Mouse (Mus musculus) kidney, postnatal 10 days (tissue): ENCODE results near the gene Meis2.

Experiments
- DNase-seq: peaks from one replicate; pipeline ENCODE4 v3.0.0; 2021; ENCODE audit warnings: mixed read lengths

Gene Meis2

GRCm38 (mm10) chr2:116047365-116047764 lies 18.3 kb downstream of the Meis2 start:
- DNase-seq: no peak

DNA sequence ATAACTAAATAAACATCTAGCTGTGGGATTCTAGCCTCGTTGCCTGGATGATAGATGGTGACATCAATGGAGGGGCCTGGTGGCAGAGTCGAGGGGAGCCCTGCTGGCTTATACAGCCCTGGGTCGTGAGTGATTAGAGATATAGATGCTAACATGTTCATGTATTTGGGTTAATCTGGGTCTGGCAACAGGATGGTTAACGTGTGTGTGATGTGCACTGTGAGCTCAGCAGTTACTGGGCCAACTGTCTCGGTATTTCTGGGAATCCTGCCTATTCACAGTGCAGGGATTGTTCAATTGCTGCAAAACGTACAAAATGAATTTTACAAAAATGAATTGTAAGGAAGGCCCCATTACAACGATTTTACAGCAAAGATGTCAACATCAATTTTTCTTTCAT lies 20.6 kb downstream of the Meis2 start:
- no peak for DNase-seq

GRCm38 (mm10) chr2:116042934-116043698 lies 22.5 kb downstream of the Meis2 start:
- DNase-seq: no peak

- no peak for DNase-seq
These were observed 23.2 kb downstream of the Meis2 start for GRCm38 (mm10) chr2:116042447-116042846.

DNA sequence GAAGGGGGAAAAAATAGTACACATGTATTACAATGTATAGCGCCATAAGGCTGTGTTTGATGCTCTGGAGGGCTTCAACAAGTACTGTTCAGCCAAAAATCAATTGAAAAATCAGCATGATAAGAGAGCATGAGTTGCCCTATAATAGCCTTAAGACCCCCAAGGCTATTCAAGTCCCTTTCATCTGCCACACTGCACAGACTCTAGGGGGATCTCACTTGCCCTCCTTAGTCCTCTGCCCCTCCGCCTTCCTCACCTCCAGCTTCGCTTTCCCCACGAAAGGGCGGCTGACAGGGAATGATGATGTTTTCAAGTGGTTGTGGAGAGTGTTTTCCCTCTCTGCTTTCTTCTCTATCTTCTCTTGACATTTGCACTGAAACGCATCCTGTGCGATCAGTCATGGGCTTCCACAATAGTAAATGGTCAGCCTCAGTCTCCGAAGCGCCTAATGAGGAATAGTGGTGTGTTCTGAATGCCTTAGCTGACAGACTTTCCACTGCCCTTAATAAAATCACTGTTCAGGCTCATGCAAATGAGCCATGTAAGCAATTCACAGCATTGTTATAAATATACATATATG lies 23.9 kb downstream of the Meis2 start:
- no peak for DNase-seq

GRCm38 (mm10) chr2:116035345-116035744 lies 30.3 kb downstream of the Meis2 start:
- DNase-seq: no peak

DNA sequence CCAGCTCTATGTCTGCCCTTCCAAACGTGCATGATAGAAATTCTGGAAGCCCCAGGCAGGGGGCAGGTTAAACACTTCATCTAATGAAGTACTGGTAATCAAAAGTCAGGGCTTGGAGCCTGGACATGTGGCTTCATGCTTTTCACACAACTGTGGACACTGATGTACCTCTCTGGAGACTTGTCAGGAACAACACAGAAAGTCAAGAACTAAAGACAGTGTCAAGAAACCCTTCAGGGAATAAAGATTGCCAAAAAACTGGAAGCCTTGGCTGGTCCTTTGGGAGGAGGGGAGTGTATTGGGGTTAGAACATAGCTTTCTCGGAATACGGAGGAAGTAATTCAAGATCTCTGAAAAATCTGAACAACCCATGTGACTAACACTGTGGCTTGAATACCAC lies 37.5 kb downstream of the Meis2 start:
- no peak for DNase-seq

GRCm38 (mm10) chr2:116022876-116023275 lies 42.8 kb downstream of the Meis2 start:
- no peak for DNase-seq

DNA sequence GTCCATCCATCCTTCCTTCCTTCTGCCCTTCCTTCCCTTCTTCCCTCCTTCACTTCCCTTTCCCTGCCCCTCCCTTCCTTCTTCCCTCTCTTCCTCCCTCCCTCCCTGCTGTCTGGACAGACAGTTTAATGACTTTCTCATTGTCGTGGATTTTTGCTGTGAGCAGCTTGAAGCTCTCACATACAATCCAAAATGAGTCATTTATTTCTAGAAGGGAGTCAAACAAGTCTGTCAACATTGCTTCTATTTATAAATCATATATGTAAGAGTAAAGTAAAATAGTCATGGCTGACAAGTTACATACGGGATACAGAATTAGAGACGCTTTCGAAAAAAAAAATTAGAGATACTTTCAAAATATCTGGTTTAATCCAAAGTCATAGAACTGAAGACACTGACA lies 43.7 kb downstream of the Meis2 start:
- no peak for DNase-seq

GRCm38 (mm10) chr2:116021046-116021445 lies 44.6 kb downstream of the Meis2 start:
- DNase-seq: peak; percentile 57

DNA sequence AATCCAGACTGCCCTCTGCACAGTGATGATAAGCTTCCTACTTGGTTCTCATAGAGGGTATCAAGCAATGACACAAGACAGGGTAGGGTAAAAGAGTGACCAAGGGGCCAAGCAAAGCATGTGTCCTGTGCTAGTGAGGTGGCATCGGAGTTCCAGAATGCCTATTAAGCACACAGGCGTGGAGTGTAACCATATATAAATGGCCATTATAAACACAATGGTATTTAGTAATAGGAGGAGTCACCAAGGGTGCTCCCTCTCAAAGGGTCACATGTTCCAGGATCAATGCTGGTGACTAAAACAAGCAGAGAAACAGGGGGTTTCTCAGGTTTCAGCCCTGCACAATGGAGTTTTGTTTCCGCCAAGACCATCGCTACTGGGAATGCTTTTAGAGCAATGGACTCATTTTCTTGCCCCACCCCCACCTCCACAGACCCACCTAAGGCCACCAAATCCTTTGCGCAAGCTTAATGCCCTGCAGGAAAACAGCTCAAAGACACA lies 45.1 kb downstream of the Meis2 start:
- no peak for DNase-seq

DNA sequence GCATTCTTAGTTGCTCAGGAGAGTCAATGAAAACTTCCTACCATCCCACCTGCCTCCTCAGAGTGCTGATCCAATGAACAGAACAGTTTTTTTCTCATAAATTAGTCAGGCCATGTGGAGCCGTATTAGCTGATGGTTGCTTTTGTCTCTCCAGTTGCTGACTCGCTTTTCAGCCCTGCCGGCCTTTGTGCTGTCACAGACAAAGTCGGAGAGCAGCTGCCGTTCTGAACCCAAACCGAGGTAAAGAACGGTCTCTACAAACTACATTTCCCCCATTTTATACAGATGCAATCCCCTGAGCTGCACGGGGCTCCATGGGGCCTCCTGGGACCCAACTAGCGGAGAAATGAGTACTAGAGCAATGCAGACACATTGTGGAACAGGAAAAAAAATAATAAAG lies 45.7 kb downstream of the Meis2 start:
- DNase-seq: no peak

GRCm38 (mm10) chr2:116019466-116019794 lies 46.2 kb downstream of the Meis2 start:
- no peak for DNase-seq

GRCm38 (mm10) chr2:116018781-116019465 lies 46.7 kb downstream of the Meis2 start:
- DNase-seq: no peak

GRCm38 (mm10) chr2:116015520-116015919 lies 50.1 kb downstream of the Meis2 start:
- no peak for DNase-seq

GRCm38 (mm10) chr2:116010469-116010868 lies 55.2 kb downstream of the Meis2 start:
- DNase-seq: no peak

DNA sequence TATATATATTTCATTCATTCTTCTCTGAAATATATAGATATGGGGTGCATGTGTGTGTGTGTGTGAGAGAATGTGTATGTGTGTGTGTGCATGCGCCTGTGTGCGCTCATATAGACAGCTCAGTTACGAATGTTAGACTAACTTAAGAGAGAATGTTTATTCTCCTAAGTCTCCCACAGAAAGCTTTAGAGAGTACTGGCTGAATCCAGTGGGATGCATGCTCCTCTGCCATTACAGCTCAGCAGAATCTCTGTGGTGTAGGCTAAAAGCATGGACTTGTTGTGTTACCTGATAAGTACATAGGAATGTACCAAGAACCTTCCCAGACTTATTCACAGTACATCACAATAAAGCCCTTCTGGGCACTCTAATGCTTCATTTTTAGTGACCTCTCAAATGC lies 55.6 kb downstream of the Meis2 start:
- no peak for DNase-seq

DNA sequence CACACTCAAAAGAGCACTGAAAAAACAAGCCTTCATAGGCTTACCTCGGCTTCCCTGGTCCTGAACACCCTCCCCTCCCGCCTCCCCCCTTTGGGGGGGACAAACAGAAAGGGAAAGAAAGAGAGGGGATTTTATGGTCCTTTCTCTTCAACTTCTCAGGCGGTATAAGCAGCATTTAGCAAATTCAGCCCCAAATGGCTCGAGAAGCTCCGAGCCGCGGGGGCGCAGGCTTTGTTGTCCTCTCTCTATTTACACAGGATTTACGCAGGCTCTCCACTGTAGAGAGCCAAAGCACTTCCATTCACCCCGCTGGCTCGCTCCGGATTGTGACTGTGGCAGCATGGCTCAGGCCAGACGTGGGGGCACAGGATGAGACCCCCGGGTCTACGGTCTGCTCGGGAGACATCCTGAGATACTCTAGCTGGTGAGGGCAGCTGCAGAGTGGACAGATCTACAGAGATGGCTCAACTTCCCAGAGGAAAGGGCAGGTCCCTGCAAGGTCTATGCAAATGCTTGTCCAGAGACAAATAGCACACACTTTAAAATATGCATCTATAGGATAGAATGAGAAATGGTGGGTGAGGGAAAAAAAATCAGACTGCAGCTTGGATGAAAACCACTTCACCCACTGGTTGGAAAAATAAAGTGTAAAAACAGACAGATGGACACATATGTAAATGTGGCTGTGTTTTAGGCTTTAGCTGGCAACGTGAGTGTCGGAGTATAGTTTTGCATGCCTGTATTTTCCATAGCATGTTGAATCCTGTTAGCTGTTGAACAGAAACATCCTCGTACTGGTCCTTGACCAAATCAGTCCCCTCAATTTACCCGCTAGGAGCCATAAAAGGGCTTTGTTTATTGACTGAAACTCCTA lies 56.3 kb downstream of the Meis2 start:
- DNase-seq: peak; percentile 50

GRCm38 (mm10) chr2:116002354-116002753 lies 63.3 kb downstream of the Meis2 start:
- no peak for DNase-seq

DNA sequence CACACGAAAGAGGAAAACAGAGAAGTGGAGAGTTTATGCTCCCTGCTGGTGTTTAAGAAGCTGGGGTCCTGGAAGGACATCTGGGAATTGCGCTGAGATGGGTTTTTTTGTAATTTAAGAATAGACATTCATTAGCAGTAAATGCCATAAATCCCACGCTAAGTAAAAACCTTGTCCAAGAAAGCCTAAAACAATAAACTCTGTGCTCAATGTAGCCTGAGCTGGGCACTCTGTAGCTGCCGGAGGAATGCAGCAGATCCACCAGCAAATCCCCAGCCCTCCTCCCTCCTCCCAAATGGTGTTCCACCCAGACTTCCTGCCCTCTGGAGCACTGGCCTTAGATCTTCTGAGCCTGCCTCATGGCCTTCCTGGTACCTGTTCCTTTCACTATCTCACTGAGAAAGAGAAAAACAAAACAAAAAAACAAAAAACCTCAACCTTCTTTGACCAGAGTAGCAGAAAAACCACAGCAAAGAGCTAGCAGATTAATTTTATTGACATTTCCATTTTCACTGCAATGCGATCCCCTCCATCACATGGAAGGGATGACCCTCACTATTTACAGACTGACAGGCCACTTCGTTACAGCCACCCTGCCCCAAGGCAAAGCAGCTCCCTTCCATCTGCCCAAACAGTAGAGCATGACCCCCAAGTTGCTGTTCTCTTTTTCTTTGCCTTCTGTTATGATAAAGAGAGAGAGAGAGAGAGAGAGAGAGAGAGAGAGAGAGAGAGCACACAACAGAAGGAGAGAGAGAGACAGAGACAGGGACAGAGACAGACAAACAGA lies 64.1 kb downstream of the Meis2 start:
- peak; percentile 41 for DNase-seq

DNA sequence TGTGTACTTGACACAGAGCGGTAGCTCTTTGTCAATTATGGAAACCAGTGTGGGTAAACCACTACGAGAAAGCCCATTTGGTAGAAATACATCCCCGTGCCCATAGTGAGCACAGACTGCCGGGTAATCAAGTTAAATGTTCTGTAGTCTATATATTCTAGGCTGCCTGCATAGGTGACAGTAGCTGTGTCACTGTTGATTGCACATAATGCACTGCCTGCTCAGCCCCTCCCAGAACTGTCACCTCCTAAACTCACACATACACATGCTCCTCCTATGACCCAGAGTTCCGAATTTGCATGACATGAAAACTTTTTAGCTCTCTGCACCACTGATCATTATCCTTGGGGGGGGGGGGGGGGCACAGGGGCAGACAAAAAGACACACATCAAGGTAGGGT lies 65.1 kb downstream of the Meis2 start:
- no peak for DNase-seq

DNA sequence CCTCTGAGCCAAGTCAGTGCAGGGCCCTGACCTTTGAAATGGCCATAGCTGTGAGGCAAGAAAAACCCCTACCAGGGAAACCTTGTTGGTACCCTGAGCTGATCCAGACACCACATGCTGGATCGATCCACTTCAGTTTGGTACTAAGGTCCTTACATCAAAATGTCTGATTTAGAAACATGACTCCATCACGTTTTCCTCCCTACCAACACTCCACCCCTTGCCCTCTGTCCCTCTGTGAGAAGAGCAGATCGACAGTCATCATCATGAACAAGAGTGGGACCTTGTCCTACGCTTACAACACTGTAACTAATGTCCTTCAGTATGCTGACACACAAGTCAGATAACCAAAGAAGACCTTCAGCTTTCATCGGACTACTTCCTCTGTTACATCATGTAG lies 66.8 kb downstream of the Meis2 start:
- no peak for DNase-seq
